Mouse (Mus musculus) heart, postnatal 0 days (tissue): ENCODE data around the gene Numb. TPM values are rescaled to one million over a fixed set of nuclear protein-coding genes. Genes with fewer than 3 reads are reported as not detected.
A peak's percentile ranks its signal among the peaks of the same experiment; 100 is the strongest.

Experiments
- ATAC-seq: fragments of 200-750 bp; cut with Nextera tagmentation; 2 replicates; pipeline ENCODE4 v1.8.0; 2017; ENCODE audit warnings: low read depth, moderate number of reproducible peaks, moderate library complexity; ENCODE audit not compliant: insufficient read depth
- DNase-seq: peaks from one replicate; pipeline ENCODE4 v3.0.0-alpha.2; 2016; ENCODE audit warnings: low spot score
- H3K27ac ChIP-seq: fragments of 300-500 bp; sonication (generic); 2 replicates; pipeline ENCODE4 v1.5.1; 2014; ENCODE audit warnings: low read depth, mild to moderate bottlenecking
- H3K27me3 ChIP-seq: fragments of 300-500 bp; sonication (generic); 2 replicates; pipeline ENCODE4 v1.6.1; 2014; ENCODE audit warnings: low read length, mixed read lengths; ENCODE audit not compliant: control insufficient read depth, insufficient read depth
- H3K36me3 ChIP-seq: fragments of 300-500 bp; sonication (generic); replicated peaks from 2 replicates; pipeline ENCODE4 v1.6.1; 2014; ENCODE audit warnings: low read length, mixed read lengths; ENCODE audit not compliant: control insufficient read depth, insufficient read depth
- H3K4me1 ChIP-seq: fragments of 300-500 bp; sonication (generic); 2 replicates; pipeline ENCODE4 v1.6.1; 2014; ENCODE audit warnings: antibody characterized with exemption; ENCODE audit not compliant: control insufficient read depth, insufficient read depth
- H3K4me2 ChIP-seq: fragments of 300-500 bp; sonication (generic); 2 replicates; pipeline ENCODE4 v1.6.1; 2014; ENCODE audit warnings: low read depth, mild to moderate bottlenecking, low read length, moderate library complexity
- H3K4me3 ChIP-seq: fragments of 300-500 bp; sonication (generic); 2 replicates; pipeline ENCODE4 v1.5.1; 2014; ENCODE audit warnings: low read depth, low read length
- H3K9ac ChIP-seq: fragments of 300-500 bp; sonication (generic); replicated peaks from 2 replicates; pipeline ENCODE4 v1.6.1; 2014; ENCODE audit warnings: low read depth, low read length, mixed read lengths
- H3K9me3 ChIP-seq: fragments of 300-500 bp; sonication (generic); replicated peaks from 2 replicates; pipeline ENCODE4 v1.6.1; 2016; ENCODE audit warnings: low read length; ENCODE audit not compliant: control insufficient read depth
- CTCF ChIP-seq: IDR thresholded peaks from 2 replicates; pipeline ENCODE4 v1.5.1; 2016; ENCODE audit warnings: antibody characterized with exemption, control low read depth, low read depth
- EP300 ChIP-seq: IDR thresholded peaks from 2 replicates; pipeline ENCODE4 v1.6.1; 2016; ENCODE audit warnings: antibody characterized with exemption, low read depth
- WGBS: fragments of 180-500 bp; shearing (Covaris S2); extraction: QIAGEN DNeasy Blood & Tissue Kit; methylation state at CpG from one replicate; pipeline ENCODE4 v1.1.7; 2014; 5-methylcytosine and 5-hydroxymethylcytosine counted together
- polyA plus RNA-seq: library from polyadenylated mRNA; unstranded; fragments of >200 nt; fragmentation: Nextera tagmentation; extraction: Ambion mirVana; gene quantifications from 2 replicates; pipeline ENCODE4 v1.2.1, GENCODE M21; 2015
- total RNA-seq: library from RNA; depleted of rRNA; stranded (reverse); fragments of >200 nt; gene quantifications from 2 replicates; pipeline ENCODE4 v1.2.3, GENCODE M21; 2014; ENCODE audit warnings: low replicate concordance

Gene Numb
- total and polyA plus RNA-seq, 2 experiments from 2014 or later, result 19.0 to 42.1 TPM

DNA sequence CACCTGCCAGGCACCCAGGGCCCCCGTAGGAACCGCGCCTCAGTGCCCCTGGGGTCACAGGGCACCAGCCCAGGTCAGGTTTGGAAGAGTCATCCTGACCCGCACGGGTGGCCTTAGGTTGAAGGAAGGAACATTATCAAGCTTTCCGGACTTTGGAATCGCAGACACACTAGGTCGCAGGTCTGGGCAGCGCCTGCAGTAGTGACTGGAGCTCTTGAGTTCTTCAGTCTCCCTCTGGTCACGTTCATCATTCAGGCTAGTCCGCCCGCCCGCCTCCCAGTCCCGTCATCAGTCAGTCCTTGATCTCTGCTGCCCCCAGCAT, 157.7 kb downstream of the Numb start:
- peak overlapping the region; percentile 71 for H3K4me2 ChIP-seq
- no peaks in the 10 kb centered on the region for H3K36me3 ChIP-seq
- peak overlapping the region; percentile 14; the same call in 1 of the 2 replicates for H3K9ac ChIP-seq
- ATAC-seq (no peak), DNase-seq (no peak)
- H3K4me1 ChIP-seq, result no peaks in the 10 kb centered on the region
- no peak for TF ChIP-seq CTCF
- no peak for TF ChIP-seq EP300
- 4% methylated on average over 14 of the region's 14 CpGs for WGBS
- H3K9me3 ChIP-seq, result no peaks in the 10 kb centered on the region
- no peak overlapping the region for H3K27ac ChIP-seq
- H3K27me3 ChIP-seq, result 0 out of 2 replicates have a peak, but pooled peaks cover 7% of the 10 kb centered on the region
- H3K4me3 ChIP-seq, result peak overlapping the region; percentile 42

DNA sequence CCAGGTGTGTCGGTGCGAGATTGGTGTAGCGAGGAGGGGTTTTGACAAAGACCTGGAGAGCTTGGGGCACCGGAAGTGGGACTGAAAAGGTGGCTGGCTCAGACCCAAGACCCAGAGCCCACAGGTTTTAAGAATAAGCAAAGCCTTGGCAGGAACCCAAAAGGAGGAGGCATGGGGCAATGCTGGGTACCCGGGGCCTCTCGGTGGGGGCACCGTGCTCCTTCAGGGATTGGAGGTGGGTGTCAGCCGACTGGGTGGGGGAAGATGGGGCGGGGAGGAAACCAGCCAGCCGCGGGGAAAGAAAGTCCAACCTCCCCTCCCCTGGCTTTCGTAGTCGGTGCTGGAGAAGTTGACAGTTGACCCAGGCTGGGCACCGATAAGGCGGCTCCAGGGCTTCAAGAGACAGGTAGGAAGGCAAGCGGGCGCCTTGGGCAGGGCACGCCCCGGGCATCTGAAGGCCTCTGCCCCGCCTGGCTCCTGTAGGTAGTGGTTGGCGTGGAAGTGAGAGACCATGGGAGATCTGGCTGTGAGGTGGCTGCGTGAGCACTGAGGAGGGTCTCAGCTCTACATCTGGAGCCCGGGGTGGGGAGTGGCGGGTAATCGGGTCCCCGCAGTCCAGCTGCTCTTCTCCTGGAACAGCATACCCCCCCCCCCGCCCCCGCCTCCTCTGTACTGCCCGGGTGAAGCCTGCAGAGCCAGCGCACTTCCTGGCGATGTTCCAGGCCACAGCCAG, 158.3 kb downstream of the Numb start, which contains the start of gene Papln:
TSS of gene Papln (plus strand) at position 324 of the 733 bp plus-strand sequence.
- Histone ChIP-seq H3K4me2 (peak within 1 kb of the TSS; percentile 71), H3K36me3 (no peaks in the 10 kb centered on the region), H3K4me1 (no peaks in the 10 kb centered on the region), H3K27me3 (0 out of 2 replicates have a peak, but pooled peaks cover 7% of the 10 kb centered on the region), H3K27ac (0 out of 2 replicates have a peak within 1 kb of the TSS, but pooled peaks have one; percentile 35), H3K9ac (peak within 1 kb of the TSS; percentile 14; the same call in 1 of the 2 replicates), H3K9me3 (no peaks in the 10 kb centered on the region), H3K4me3 (peak within 1 kb of the TSS; percentile 42)
- WGBS, result 4% methylated on average over 31 of the region's 31 CpGs
- peak; percentile 24; the same call in 1 of the 2 replicates for ATAC-seq
- TF ChIP-seq EP300, result no peak
- no peak for TF ChIP-seq CTCF
- DNase-seq, result no peak

DNA sequence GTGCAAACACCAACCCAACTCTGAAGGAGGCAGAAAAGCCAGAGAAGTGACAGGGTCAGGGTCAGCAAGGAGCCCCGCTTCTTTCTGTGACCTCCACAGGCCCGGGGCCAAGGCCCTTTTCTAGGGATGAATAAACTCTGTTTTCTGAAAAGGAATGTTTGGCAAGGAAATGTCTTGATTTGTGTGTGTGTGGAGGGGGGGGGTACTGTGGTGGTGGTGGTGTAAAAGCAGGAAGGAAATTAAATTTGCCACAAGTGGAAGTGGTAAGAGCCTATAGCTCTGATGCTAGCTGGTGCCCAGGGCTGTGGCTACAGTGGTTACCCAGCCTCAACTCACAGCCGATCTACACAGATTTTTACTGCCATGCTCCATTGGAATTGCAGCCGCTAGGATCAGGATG, 159.0 kb downstream of the Numb start:
- H3K4me2 ChIP-seq, result peak overlapping the region; percentile 71; the same call in 1 of the 2 replicates
- H3K4me1 ChIP-seq, result no peaks in the 10 kb centered on the region
- H3K27ac ChIP-seq, result 0 out of 2 replicates have a peak overlapping the region, but pooled peaks have one; percentile 35
- H3K36me3 ChIP-seq, result no peaks in the 10 kb centered on the region
- H3K9me3 ChIP-seq, result no peaks in the 10 kb centered on the region
- H3K27me3 ChIP-seq, result 0 out of 2 replicates have a peak, but pooled peaks cover 7% of the 10 kb centered on the region
- 49% methylated on average over 4 of the region's 4 CpGs for WGBS
- H3K4me3 ChIP-seq, result no peak overlapping the region
- DNase-seq (no peak), ATAC-seq (no peak)
- TF ChIP-seq EP300, result no peak
- TF ChIP-seq CTCF, result no peak
- H3K9ac ChIP-seq, result no peak overlapping the region

DNA sequence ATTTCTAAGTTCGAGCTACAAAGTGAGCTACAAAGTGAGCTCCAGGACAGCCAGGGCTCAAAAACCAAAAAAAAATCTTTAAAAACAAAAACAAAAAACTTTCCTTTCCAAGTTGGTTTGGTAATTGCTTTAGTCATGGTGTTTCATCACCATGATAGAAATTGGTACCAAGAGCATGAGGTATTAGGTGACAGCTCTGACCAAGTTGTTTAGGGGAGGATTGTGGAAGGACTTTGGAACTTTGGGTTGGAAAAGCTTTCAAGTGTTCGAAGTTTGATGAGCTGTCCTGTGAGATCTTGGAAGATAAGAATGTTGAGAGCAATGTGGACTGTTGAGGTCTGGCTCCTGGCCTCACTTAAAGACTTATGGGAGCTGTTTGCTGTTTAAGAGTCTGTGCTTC, 161.5 kb downstream of the Numb start:
- Histone ChIP-seq H3K27ac (no peak overlapping the region), H3K36me3 (no peaks in the 10 kb centered on the region), H3K4me1 (no peaks in the 10 kb centered on the region), H3K27me3 (0 out of 2 replicates have a peak, but pooled peaks cover 7% of the 10 kb centered on the region), H3K9me3 (no peaks in the 10 kb centered on the region), H3K4me2 (no peak overlapping the region), H3K4me3 (no peak overlapping the region), H3K9ac (no peak overlapping the region)
- DNase-seq, result no peak
- TF ChIP-seq CTCF, result no peak
- TF ChIP-seq EP300, result no peak
- ATAC-seq, result no peak
- 88% methylated on average over 2 of the region's 2 CpGs for WGBS

DNA sequence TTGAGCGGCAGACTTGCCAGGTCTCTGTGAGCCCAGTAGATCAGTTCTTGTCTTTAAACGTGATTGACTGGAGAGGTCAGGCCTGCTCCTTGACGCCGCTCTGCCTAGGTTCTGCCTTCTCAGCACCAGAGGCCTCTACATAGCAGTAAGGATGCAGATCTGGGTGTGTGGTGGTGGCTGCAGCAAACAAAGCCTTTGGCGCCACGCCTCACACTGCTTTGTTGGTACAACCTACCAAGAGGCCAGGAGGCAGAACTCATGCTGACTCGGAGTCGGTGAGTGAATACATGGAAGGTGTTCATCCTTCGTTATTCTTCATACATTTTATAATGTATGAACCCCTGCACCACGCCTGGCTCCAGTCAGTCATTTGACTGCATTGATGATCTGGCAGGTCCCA, 163.0 kb downstream of the Numb start:
- Histone ChIP-seq H3K9ac (no peak overlapping the region), H3K27me3 (no peaks in the 10 kb centered on the region), H3K4me3 (no peak overlapping the region), H3K36me3 (no peaks in the 10 kb centered on the region), H3K27ac (no peak overlapping the region), H3K4me2 (no peak overlapping the region), H3K4me1 (no peaks in the 10 kb centered on the region), H3K9me3 (no peaks in the 10 kb centered on the region)
- TF ChIP-seq EP300 (no peak), CTCF (no peak)
- WGBS, result 85% methylated on average over 10 of the region's 10 CpGs
- no peak for ATAC-seq
- no peak for DNase-seq
